Mouse (Mus musculus) brain, embryonic 14.5 days (tissue): ENCODE data around the gene Thsd7a. TPM values are rescaled to one million over a fixed set of nuclear protein-coding genes. Genes with fewer than 3 reads are reported as not detected.

Experiments used
- DNase-seq: peaks from one replicate; pipeline ENCODE4 v3.0.0-alpha.2; 2011; ENCODE audit warnings: low read depth
- CTCF ChIP-seq: fragments of 200-500 bp; IDR thresholded peaks from 2 replicates; pipeline ENCODE4 v1.5.1; 2012; ENCODE audit warnings: inconsistent platforms, mild to moderate bottlenecking, moderate library complexity, borderline replicate concordance; ENCODE audit not compliant: insufficient read depth, insufficient read length; ENCODE audit errors: extremely low read depth
- POLR2A ChIP-seq: fragments of 200-500 bp; IDR thresholded peaks from 2 replicates; pipeline ENCODE4 v1.6.1; 2012; ENCODE audit warnings: mild to moderate bottlenecking, inconsistent platforms, borderline replicate concordance; ENCODE audit not compliant: poor library complexity, insufficient read depth, insufficient read length, severe bottlenecking; ENCODE audit errors: extremely low read depth
- polyA plus RNA-seq: library from polyadenylated mRNA; depleted of rRNA; stranded (reverse); fragments of >200 nt; gene quantifications from 2 replicates; pipeline ENCODE4 v1.2.3, GENCODE M21; 2012

The Thsd7a gene
- polyA plus RNA-seq, 1 experiment: 25.8 TPM

DNA sequence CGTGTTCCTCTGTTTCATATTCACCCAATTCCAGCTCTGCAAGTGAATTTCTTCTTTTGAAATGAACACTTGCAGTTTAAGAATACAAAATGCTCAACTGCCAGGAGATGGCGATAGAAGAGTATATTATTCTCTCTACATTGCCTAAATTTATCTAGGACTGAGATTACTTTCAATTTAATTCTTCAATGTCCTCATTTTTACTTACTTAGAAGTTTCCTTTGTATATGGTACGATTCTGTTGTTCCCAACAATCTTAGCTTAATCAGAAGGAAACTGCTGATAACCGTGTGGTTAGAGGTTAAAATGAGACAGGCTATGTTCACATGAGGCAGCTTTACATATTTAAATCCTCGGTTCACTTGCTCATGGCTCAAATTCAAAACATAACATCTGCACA lies 398.5 kb downstream of the Thsd7a start:
- TF ChIP-seq POLR2A: no peak
- no peak for TF ChIP-seq CTCF
- DNase-seq: peak; percentile 80

DNA sequence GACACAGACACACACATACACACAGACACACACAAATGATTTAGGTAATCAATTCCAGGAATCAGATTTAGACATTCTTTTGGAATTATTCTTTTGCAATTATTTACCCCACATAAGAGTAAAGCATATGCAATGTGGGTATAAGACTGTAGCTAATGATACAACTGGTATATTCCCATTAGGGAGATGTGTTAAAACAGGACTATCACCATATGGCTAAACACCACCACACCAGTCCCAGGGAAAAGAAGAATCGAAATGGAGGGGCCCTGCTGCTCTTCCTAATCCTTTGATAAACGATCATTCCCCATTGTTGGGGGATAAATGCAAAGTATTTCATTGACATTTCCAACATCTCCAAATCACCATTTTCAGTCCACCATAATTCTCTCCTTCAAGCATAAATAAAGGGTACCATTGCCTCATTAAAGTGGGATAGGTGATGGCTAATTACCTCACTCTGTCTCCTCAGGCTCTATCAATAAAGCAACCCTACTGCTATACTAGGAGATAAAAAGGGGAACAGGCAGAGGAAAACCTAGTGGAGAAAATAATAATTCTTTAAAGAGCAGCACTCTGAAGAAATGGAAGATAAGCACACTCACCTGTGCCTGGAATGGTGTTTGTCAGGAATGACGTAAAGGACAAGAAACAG lies 400.0 kb downstream of the Thsd7a start:
- DNase-seq: peak; percentile 33
- TF ChIP-seq CTCF (no peak), POLR2A (no peak)

DNA sequence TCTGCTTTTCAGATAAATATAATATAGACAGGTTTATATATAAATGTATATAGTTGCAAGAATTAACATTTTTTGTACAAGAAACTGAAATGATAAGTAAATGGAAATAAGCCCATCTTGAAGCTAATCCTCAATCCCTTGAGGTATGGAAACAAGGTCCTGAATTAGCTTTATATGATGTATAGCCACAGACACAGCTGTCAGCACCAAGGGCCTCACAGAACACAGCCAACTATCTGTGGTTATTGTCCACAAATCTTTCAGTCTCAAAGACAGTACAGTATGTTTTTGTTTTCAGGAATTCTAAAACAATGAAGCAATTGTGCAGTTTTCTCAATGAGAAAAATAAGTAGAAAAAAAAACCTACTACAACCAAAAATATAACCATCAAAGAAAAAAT lies 400.5 kb downstream of the Thsd7a start:
- TF ChIP-seq POLR2A (no peak), CTCF (no peak)
- peak; percentile 21 for DNase-seq

DNA sequence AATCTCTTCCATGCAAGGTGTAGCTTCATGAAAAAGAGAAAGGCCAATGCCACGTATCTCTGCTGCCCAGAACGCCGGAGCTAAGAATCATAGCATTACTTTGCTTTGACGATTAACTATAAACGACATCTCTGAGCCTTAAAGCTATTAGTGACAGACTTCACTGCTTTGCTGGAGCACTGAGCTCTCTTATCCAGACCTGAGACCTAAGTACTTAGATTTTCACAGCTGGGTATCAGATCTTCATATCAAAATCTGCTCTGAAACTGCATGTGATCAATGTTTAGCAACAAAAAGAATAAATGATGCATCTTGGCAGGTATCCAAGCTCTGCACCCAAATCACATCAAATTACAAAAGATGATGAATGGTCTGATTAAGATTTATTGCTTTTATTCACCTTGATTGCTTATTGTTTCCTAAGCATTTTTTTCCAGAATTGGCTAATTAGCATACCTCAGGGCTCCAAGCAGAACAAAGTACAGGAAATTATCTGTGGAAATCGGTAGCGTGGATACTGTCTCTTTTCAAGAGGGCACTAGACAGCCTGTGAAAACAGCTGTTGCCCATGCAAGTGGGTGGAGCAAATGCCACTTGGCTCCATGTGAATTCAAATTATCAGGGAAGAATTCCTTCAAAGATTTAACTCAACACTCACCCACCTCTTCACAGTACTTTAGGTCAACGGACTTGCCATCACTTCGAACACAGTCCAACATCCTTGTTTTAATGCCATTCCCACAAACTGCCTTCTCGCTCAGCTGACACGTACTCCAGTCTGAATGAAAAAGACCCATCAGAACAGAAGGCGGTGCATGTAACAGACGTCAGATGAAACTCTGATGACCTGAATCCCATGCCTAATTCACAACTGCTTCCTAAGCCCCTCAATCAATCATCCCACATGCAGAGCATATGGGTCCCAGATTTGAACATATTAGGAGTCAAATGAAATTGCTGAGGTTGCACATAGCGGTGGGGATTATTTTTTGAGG lies 412.3 kb downstream of the Thsd7a start:
- TF ChIP-seq POLR2A (no peak), CTCF (no peak)
- DNase-seq: peak; percentile 85

DNA sequence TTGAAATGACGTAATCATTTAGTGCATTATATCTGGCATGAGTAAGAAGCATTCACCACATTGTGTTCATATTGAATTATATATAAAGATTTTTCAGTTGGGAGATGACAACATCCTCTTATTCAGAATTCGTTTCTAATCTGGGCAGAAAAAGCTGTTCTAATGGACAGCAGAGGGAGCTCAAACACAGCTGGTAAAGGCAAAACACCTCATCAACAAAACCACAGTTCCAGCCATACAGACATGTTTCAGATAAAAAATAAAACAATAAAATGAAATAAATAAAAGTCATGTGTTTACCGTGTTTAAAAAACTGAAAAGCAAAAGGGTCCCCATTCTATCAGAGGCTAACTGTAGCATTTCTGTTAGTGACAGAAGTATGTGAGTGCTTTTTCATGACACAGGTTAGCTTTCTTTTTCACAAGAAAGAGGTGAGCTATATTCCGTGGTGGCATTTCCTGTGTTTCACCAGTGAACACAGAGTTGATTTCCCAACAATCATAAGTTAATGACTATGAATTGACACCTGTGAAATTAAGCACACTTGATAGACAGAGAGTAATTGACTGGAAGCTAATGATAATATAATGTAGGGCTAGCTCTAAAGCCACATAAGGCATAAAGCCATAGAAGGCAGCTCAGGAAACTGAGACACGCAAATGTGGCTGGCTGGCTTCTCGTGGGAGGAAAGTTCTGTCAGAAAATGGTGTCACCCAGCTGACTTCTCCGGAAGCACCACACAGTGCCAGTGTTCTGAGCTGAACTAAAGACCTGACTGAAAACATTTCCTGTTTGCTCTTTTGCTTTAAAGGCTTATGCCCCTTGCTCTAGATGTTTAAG lies 433.9 kb downstream of the Thsd7a start:
- TF ChIP-seq CTCF (peak; percentile 60; the same call in 1 of the 2 replicates), POLR2A (no peak)
- peak; percentile 86 for DNase-seq

DNA sequence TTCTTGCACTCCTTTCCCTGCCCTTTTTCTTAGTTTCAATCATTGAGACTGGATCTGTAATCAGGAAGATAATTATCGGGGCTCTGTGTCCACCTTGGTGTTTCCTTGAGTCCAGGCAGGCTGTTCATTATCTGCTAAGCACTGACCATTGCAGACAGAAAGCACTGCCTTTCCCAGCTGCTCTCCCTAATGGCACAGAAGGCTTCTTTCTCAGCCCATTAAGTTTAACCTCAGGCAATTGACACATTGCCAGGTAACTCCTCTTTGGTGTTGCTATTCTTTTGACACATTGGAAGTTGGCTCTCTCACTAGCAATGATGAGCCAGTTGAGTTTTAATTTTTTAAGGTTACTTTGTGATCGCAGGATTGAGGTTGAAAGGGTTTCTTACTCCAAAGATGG lies 441.7 kb downstream of the Thsd7a start:
- DNase-seq: peak; percentile 61
- TF ChIP-seq CTCF (no peak), POLR2A (no peak)

DNA sequence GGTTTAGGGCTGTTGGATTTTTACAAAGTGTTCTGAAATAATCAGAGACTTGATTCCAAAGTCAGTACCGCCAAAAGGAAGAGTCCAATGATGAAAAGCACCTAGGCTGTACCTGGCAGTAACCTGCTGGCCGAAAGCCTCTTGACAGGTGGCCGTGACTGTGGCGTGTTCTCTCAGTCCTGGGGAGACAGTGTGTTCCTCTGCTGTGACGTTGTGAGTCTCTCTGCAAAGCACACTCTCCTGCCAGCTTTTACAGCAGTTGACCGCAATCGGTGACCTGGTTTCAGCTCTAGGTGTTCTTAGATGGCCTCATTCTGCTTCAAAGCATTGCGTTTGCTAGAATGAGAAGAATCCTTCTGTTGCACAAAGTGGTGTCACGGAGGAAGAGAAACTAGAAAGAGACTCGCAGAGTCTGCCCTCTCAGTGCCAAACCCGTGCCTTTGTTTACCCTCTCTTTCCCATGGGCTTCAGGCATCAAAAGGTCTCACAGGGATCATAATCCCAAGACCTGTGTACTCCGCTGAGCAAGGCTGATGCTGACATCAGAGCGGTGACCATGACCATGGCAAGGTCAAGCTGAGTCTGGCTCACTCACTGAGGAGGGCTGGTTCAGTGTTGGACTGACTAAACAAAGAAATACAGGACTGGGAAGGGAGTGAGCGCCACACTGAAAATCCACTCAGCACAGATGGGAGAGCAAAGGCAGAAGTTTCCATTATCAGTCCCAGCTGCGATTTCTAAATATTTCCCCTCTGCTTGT lies 486.4 kb downstream of the Thsd7a start:
- no peak for TF ChIP-seq POLR2A
- no peak for TF ChIP-seq CTCF
- DNase-seq: no peak
